Mouse (Mus musculus) testis, postnatal 10 days (tissue): ENCODE data around the gene Lrch1.

Source experiments
- DNase-seq: peaks from one replicate; pipeline ENCODE4 v3.0.0; 2021; ENCODE audit warnings: low spot score

Gene Lrch1

DNA sequence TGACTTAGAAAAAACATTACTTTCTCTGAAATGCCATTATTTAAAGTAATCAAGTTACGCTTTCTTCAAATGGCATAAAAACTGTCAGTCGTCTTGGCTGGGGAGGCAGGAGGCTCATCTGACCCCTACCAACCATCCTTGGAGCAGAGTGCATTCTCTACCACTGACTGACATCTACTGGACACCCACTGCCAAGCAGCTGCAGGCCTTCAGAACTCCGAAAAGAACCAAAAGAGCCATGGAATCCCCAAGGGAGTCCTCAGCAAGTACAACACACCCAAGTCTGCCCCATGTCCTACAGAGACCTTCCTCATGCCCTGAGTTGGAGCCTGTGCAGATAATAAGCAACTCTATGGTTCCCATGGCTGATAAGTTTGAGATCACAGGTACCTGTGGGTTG lies 224.1 kb downstream of the Lrch1 start:
- no peak for DNase-seq

DNA sequence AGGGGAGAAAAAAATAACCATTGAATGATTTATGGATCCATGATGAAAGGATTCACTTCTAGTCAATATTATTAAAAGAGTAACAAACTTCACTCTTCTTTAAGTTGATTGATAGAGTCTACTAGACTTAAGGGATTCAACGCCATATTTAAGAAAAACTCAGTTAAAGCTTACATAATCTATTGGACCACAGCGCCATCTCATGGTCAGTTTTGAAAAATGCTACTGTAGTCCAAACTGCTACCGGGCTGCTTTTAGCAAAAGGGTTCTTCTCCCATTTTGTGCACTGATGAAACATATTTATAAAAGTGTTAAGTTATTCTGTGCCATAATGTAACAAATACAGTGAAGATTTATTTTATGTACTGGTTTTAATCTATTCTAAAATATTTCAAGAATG lies 238.6 kb downstream of the Lrch1 start:
- DNase-seq: peak; percentile 56
